Mouse (Mus musculus) erythroblast, embryonic 14.5 days (primary cell): ENCODE results near the gene Fndc10. TPM values are rescaled to one million over a fixed set of nuclear protein-coding genes. Genes with fewer than 3 reads are reported as not detected.
"Not testable (repeated sequence)": the region's sequence is repeated elsewhere in the genome, so short reads cannot be mapped to it uniquely, and the experiment has no call there.

Experiments used
- H3K27me3 ChIP-seq: 2 replicates; pipeline ENCODE4 v1.6.1; 2012; ENCODE audit warnings: inconsistent platforms; ENCODE audit not compliant: control insufficient read depth
- H3K36me3 ChIP-seq: 2 replicates; pipeline ENCODE4 v1.6.1; 2012; ENCODE audit warnings: mild to moderate bottlenecking, inconsistent platforms; ENCODE audit not compliant: control insufficient read depth
- H3K4me1 ChIP-seq: 2 replicates; pipeline ENCODE4 v1.6.1; 2012; ENCODE audit warnings: inconsistent platforms; ENCODE audit not compliant: control insufficient read depth
- H3K4me3 ChIP-seq: replicated peaks from 2 replicates; pipeline ENCODE3; 2012; ENCODE audit warnings: moderate library complexity, mild to moderate bottlenecking, inconsistent platforms
- H3K9me3 ChIP-seq: 2 replicates; pipeline ENCODE4 v1.6.1; 2012; ENCODE audit warnings: low read length, inconsistent platforms, mixed read lengths; ENCODE audit not compliant: control insufficient read depth
- GATA1 ChIP-seq: IDR thresholded peaks from 2 replicates; pipeline ENCODE4 v1.6.1; 2012; ENCODE audit warnings: low read length, inconsistent platforms, mixed read lengths
- TAL1 ChIP-seq: IDR thresholded peaks from 3 replicates; pipeline ENCODE4 v1.6.1; 2012; ENCODE audit warnings: low read length, inconsistent platforms, mixed read lengths
- polyA plus RNA-seq: library from polyadenylated mRNA; stranded (reverse); fragments of >175 nt; gene quantifications from 2 replicates; pipeline ENCODE4 v1.2.3, GENCODE M21; 2012

The Fndc10 gene
- polyA plus RNA-seq, 1 experiment, result 0.02 TPM

DNA sequence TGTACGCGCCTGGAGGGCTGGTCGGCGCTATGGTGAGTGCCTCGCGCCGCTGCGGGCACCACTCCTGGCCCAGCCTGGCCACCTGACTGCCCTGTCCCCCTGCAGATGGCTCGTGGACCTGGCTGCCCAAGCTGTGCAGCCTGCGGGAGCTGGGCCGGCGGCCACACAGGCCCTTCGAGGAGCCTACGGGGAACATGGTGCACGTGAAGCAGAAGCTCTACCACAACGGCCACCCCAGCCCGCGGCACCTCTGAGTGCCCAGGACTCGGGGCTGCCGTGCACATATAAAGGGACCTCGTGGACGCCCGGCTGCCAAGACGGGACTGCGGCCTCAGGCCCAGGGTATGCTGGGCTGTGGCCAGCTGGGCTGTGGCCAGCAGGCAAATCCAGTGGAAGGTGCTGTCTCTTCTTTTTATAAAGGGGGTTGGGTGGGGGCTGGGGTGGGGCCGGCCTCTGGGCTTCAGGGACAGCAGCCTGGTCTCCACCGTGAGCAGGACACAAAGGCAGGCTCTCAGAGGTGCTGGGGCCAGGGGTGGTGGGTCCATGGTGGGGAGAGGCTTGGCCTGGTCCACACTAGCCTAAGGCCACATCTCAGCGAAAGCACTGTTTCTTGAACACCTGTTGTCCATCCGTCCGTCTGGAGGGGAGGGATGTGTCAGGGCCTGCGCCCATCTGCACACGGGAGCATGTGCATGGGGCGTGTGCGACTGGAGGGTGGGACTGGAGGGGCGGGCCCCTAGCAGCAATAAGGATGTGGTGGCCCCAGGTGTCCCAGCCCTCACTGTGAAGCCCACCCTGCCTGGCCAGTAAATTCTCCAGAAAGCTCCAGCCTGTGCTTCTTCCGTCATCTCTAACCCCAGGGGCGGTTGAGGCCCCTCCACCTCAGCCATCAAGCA is 45.8 kb downstream of the Fndc10 start:
- H3K36me3 ChIP-seq, result peaks cover 55% of the 10 kb centered on the region
- H3K9me3 ChIP-seq, result no peaks in the 10 kb centered on the region
- no peak overlapping the region for H3K4me3 ChIP-seq
- peaks cover 4% of the 10 kb centered on the region; the same call in 1 of the 2 replicates for H3K27me3 ChIP-seq
- TF ChIP-seq GATA1, result no peak
- peaks cover 10% of the 10 kb centered on the region for H3K4me1 ChIP-seq

DNA sequence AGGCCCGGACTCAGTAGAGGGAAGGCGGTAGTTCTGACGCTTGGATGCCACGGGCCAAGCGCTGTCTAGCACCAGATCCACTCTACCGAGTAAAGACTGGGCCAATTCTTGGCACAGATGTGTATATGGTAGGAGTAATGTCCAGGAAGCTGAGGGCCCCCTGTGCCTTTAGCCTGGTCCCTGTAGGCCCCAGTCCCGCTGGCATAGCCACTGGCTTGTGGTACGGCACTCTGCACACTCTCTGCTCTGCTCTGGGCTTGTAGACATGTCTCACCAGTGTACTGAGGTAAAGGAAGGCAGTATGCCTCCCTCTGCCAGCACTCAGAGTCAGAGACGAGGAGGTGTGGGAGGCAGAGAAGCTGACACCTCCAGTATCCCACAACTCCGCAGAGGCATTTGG is 46.5 kb downstream of the Fndc10 start:
- not testable (repeated sequence) for H3K4me1 ChIP-seq, H3K27me3 ChIP-seq, H3K9me3 ChIP-seq, H3K4me3 ChIP-seq
- H3K36me3 ChIP-seq, result peaks cover 62% of the 10 kb centered on the region

DNA sequence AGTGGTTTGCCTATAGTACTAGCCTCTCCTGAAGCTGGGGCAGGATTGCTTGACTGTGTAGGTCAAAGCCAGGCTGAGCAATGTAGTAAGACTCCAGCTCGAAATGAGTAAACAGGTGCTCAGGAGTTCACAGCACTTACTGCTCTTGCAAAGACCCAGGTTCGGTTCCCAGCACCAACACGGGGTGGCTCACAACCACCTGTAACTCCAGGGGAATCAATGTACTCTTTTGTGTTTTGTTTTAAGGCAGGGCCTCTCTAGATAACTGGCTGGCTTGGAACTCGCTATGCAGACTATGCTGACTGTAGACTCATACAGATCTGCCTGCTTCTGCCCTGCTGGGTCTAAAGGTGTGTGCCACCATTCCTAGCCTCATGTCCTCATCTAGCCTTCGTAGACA is 48.5 kb downstream of the Fndc10 start:
- Histone ChIP-seq H3K36me3 (peaks cover 81% of the 10 kb centered on the region), H3K27me3 (no peaks in the 10 kb centered on the region), H3K4me3 (no peak overlapping the region), H3K9me3 (no peaks in the 10 kb centered on the region), H3K4me1 (peaks cover 1% of the 10 kb centered on the region; the same call in 1 of the 2 replicates)
- TF ChIP-seq TAL1 (no peak), GATA1 (no peak)

DNA sequence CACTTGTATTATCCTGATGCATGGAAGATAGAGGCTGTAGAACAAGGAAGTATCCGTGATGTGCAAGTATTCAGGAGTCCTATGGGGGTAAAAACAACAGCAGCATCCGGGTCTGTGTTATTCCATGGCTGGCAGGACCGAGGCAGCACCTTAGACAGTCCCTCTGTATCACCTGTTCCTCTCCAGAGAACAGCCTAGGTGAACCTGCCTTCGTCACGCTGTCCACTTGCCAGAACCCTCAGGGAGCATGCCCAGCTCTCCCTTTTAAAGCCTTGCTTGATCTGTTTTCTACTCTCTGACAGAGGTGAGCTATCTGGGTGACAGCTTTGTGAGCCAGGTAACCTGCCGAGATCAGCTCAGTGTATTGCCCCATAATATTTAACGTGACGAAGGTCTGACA is 50.3 kb downstream of the Fndc10 start:
- H3K36me3 ChIP-seq, result peaks cover 95% of the 10 kb centered on the region
- H3K27me3 ChIP-seq, result no peaks in the 10 kb centered on the region
- peaks cover 1% of the 10 kb centered on the region; the same call in 1 of the 2 replicates for H3K4me1 ChIP-seq
- no peak overlapping the region for H3K4me3 ChIP-seq
- TF ChIP-seq TAL1 (no peak), GATA1 (no peak)
- H3K9me3 ChIP-seq, result no peaks in the 10 kb centered on the region

DNA sequence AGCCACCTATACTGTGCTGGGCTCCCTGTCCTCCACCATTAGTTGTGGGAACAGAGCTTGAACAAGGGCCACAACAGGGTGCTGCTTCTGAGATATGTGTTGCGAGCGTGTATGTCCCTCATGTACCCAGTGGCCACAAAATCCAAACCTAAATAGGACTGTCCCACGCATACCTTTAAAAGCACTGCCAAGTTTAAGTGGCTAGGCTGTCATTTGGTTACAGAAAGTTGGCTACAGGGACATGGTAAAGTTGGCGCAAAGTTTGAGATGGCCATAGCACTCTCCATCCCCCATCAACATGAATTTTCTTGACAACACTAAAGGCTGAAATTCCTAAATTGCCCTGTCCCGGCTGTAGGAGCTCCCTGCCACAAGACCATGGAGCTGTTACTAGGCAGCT is 51.0 kb downstream of the Fndc10 start:
- Histone ChIP-seq H3K4me3 (no peak overlapping the region), H3K4me1 (no peaks in the 10 kb centered on the region), H3K9me3 (no peaks in the 10 kb centered on the region), H3K27me3 (no peaks in the 10 kb centered on the region), H3K36me3 (peaks cover 97% of the 10 kb centered on the region)
- no peak for TF ChIP-seq GATA1
- no peak for TF ChIP-seq TAL1

Other genes with a start within 250 kb of the Fndc10 start
- not detected in 2 replicates for gene Tmem52, start 225.2 kb upstream of the Fndc10 start, polyA plus RNA-seq
- gene Gnb1, start 203.0 kb upstream of the Fndc10 start, polyA plus RNA-seq, result 2.4 and 2.9 TPM in 2 replicates
- gene Nadk, start 132.0 kb upstream of the Fndc10 start, polyA plus RNA-seq, result 1.0 and 1.9 TPM in 2 replicates
- gene Slc35e2, start 92.9 kb upstream of the Fndc10 start, polyA plus RNA-seq, result 0.09 and 0.12 TPM in 2 replicates
- gene Cdk11b, start 69.5 kb upstream of the Fndc10 start, polyA plus RNA-seq, result 5.0 and 6.4 TPM in 2 replicates
- gene Gm10563, start 48.9 kb upstream of the Fndc10 start, polyA plus RNA-seq, result not detected in 2 replicates
- not detected in 2 replicates for gene Mmp23, start 41.0 kb upstream of the Fndc10 start, polyA plus RNA-seq
- 0.69 and 0.71 TPM in 2 replicates for gene Mib2, start 25.1 kb upstream of the Fndc10 start, polyA plus RNA-seq
- gene Ssu72, start 10.5 kb downstream of the Fndc10 start, polyA plus RNA-seq, result 0.83 and 1.1 TPM in 2 replicates
- gene Tmem240, start 40.5 kb downstream of the Fndc10 start, polyA plus RNA-seq, result 0.01 and 0.06 TPM in 2 replicates
- 1.0 and 1.1 TPM in 2 replicates for gene Atad3a, start 66.8 kb downstream of the Fndc10 start, polyA plus RNA-seq
- 0.01 TPM in 1 of 2 replicates, not detected in the other for gene Vwa1, start 80.4 kb downstream of the Fndc10 start, polyA plus RNA-seq
- not detected in 2 replicates for gene Tmem88b, start 91.5 kb downstream of the Fndc10 start, polyA plus RNA-seq
- 0.10 TPM in 1 of 2 replicates, not detected in the other for gene Ankrd65, start 96.1 kb downstream of the Fndc10 start, polyA plus RNA-seq
- 1.9 and 2.3 TPM in 2 replicates for gene Mrpl20, start 108.5 kb downstream of the Fndc10 start, polyA plus RNA-seq
- gene Ccnl2, start 118.1 kb downstream of the Fndc10 start, polyA plus RNA-seq, result 4.7 and 4.8 TPM in 2 replicates
- gene Aurkaip1, start 136.9 kb downstream of the Fndc10 start, polyA plus RNA-seq, result 28.2 and 40.5 TPM in 2 replicates
- gene Mxra8, start 145.3 kb downstream of the Fndc10 start, polyA plus RNA-seq, result 0.11 TPM in 1 of 2 replicates, not detected in the other
- gene Dvl1, start 153.1 kb downstream of the Fndc10 start, polyA plus RNA-seq, result 8.1 and 8.2 TPM in 2 replicates
- not detected in 2 replicates for gene Tas1r3, start 169.0 kb downstream of the Fndc10 start, polyA plus RNA-seq
- 0.17 and 0.55 TPM in 2 replicates for gene Cptp, start 175.1 kb downstream of the Fndc10 start, polyA plus RNA-seq
- gene Ints11, start 175.2 kb downstream of the Fndc10 start, polyA plus RNA-seq, result 0.94 and 1.8 TPM in 2 replicates
- 2.1 and 3.5 TPM in 2 replicates for gene Pusl1, start 197.4 kb downstream of the Fndc10 start, polyA plus RNA-seq
- 3.8 and 4.1 TPM in 2 replicates for gene Acap3, start 197.5 kb downstream of the Fndc10 start, polyA plus RNA-seq
- gene Ube2j2, start 249.5 kb downstream of the Fndc10 start, polyA plus RNA-seq, result 12.5 and 13.5 TPM in 2 replicates